Mouse (Mus musculus): Measurements from ENCODE around the gene Ghr.

DNA sequence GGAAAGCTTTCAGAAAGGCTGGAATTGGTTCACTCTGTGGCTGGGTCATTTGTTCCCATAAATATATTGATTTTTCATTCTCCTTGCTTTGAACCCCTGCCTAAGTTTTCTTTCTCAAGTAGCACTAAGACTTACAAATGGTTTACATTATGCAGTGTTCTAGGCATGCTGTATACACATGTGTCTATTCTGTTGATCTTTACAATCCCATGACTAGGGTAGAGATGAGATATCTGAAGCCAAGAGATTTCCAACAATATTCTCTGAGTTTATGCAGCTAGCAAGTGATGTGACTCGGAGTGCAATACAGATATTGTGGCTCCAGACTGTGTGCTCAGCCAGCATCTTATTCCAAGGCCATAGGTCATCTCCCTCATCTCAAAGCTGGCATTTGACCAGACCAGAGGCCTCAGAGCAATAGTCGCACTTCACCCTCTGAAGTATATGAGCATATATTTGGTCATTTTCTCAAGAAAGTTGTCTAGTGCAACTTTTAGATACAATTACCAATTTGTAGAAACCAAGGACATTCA, 71.6 kb downstream of the Ghr start:
- TF ChIP-seq POLR2A (IDR thresholded peaks at IDR 0.05; ENCODE audit: extremely low read depth, insufficient read depth, low read length), result no peak
- TF ChIP-seq CTCF (IDR thresholded peaks at IDR 0.05; ENCODE audit: low read depth, low read length), result no peak
